Mouse (Mus musculus) left cerebral cortex, adult 9 months (tissue): ENCODE results near the gene Irf9.
A peak's percentile ranks its signal among the peaks of the same experiment; 100 is the strongest.

Experiments used
- DNase-seq, 2 experiments: peaks; one replicate each; pipeline ENCODE4 v3.0.0; 2022; ENCODE audit warnings: low spot score in 2 of 2

Irf9 gene

GRCm38 (mm10) chr14:55614565-55615178, 11.3 kb downstream of the Irf9 start:
- no peak for DNase-seq

GRCm38 (mm10) chr14:55615876-55616275, 12.5 kb downstream of the Irf9 start:
- no peak for DNase-seq

GRCm38 (mm10) chr14:55616844-55617243, 13.5 kb downstream of the Irf9 start:
- DNase-seq, result no peak

- no peak for DNase-seq
These were observed 14.5 kb downstream of the Irf9 start, which contains the start of gene Rec8 for GRCm38 (mm10) chr14:55617822-55618221. TSS of gene Rec8 (plus strand) at chr14:55618037.

- DNase-seq, result no peak
These were observed 15.3 kb downstream of the Irf9 start for GRCm38 (mm10) chr14:55618486-55619195.

GRCm38 (mm10) chr14:55628077-55628827, 24.9 kb downstream of the Irf9 start:
- no peak for DNase-seq

- peak in 1 of 2 experiments; percentile 53 for DNase-seq
These were observed 25.9 kb downstream of the Irf9 start for GRCm38 (mm10) chr14:55629312-55629711.

GRCm38 (mm10) chr14:55634874-55635522, 31.6 kb downstream of the Irf9 start:
- no peak for DNase-seq

- DNase-seq, result peak; percentile 75 to 89
These were observed 32.2 kb downstream of the Irf9 start, which contains the start of gene Ipo4 for GRCm38 (mm10) chr14:55635523-55636007. TSS of gene Ipo4 (minus strand) at chr14:55635957.

GRCm38 (mm10) chr14:55637795-55638194, 34.4 kb downstream of the Irf9 start, which contains the start of gene Gm49378:
TSS of gene Gm49378 (minus strand) at chr14:55637895.
- no peak for DNase-seq

GRCm38 (mm10) chr14:55640816-55641215, 37.4 kb downstream of the Irf9 start:
- no peak for DNase-seq

GRCm38 (mm10) chr14:55641291-55641690, 37.9 kb downstream of the Irf9 start:
- DNase-seq, result no peak

GRCm38 (mm10) chr14:55642679-55643059, 39.3 kb downstream of the Irf9 start:
- no peak for DNase-seq

- DNase-seq, result peak; percentile 69 to 82
These were observed 39.9 kb downstream of the Irf9 start, which contains the start of gene Tm9sf1 for GRCm38 (mm10) chr14:55643060-55643907. TSS of gene Tm9sf1 (minus strand) at chr14:55643806.

GRCm38 (mm10) chr14:55644261-55644888, 41.0 kb downstream of the Irf9 start:
- DNase-seq, result no peak

GRCm38 (mm10) chr14:55649884-55650283, 46.5 kb downstream of the Irf9 start, which contains the start of gene Tssk4:
TSS of gene Tssk4 (plus strand) at chr14:55650184.
- DNase-seq, result no peak

GRCm38 (mm10) chr14:55651528-55651927, 48.2 kb downstream of the Irf9 start:
- no peak for DNase-seq

GRCm38 (mm10) chr14:55656935-55657334, 53.6 kb downstream of the Irf9 start:
- no peak for DNase-seq

- DNase-seq, result no peak
These were observed 54.6 kb downstream of the Irf9 start for GRCm38 (mm10) chr14:55658011-55658410.
